Mouse (Mus musculus) natural killer cell, adult 2 months (primary cell): ENCODE results near the gene Il20rb.

Experiments
- DNase-seq, 2 experiments: peaks; one replicate each; pipeline ENCODE4 v3.0.0; 2022; ENCODE audit warnings: low spot score in 2 of 2

Gene Il20rb

GRCm38 (mm10) chr9:100470936-100471604 lies 15.5 kb downstream of the Il20rb start:
- no peak for DNase-seq

GRCm38 (mm10) chr9:100470228-100470627 lies 16.4 kb downstream of the Il20rb start:
- no peak for DNase-seq

GRCm38 (mm10) chr9:100469681-100470080 lies 16.9 kb downstream of the Il20rb start:
- DNase-seq = no peak

- DNase-seq = no peak
Measured at GRCm38 (mm10) chr9:100468151-100468550, 18.4 kb downstream of the Il20rb start.

- no peak for DNase-seq
Measured at GRCm38 (mm10) chr9:100467653-100468052, 18.9 kb downstream of the Il20rb start.

- no peak for DNase-seq
Measured at GRCm38 (mm10) chr9:100466743-100467142, 19.8 kb downstream of the Il20rb start.

- DNase-seq = no peak
Measured at GRCm38 (mm10) chr9:100465988-100466387, 20.6 kb downstream of the Il20rb start.

- no peak for DNase-seq
Measured at GRCm38 (mm10) chr9:100465380-100465779, 21.2 kb downstream of the Il20rb start.

- DNase-seq = no peak
Measured at GRCm38 (mm10) chr9:100463771-100464170, 22.8 kb downstream of the Il20rb start.

- peak; percentile 69 to 82 for DNase-seq
Measured at GRCm38 (mm10) chr9:100462098-100462497, 24.5 kb downstream of the Il20rb start.

GRCm38 (mm10) chr9:100461671-100462070 lies 24.9 kb downstream of the Il20rb start:
- no peak for DNase-seq

- DNase-seq = peak; percentile 74 to 82
Measured at GRCm38 (mm10) chr9:100460203-100460602, 26.4 kb downstream of the Il20rb start.

- DNase-seq = no peak
Measured at GRCm38 (mm10) chr9:100457971-100458681, 28.5 kb downstream of the Il20rb start.

GRCm38 (mm10) chr9:100454664-100454993 lies 32.0 kb downstream of the Il20rb start:
- DNase-seq = no peak

GRCm38 (mm10) chr9:100453944-100454663 lies 32.5 kb downstream of the Il20rb start:
- peak; percentile 56 to 63 for DNase-seq

GRCm38 (mm10) chr9:100452432-100452831 lies 34.2 kb downstream of the Il20rb start:
- DNase-seq = no peak

GRCm38 (mm10) chr9:100446059-100446686 lies 40.4 kb downstream of the Il20rb start:
- peak; percentile 39 to 59 for DNase-seq

- DNase-seq = no peak
Measured at GRCm38 (mm10) chr9:100440111-100440790, 46.3 kb downstream of the Il20rb start.

- no peak for DNase-seq
Measured at GRCm38 (mm10) chr9:100439481-100439880, 47.1 kb downstream of the Il20rb start.

- no peak for DNase-seq
Measured at GRCm38 (mm10) chr9:100438994-100439393, 47.6 kb downstream of the Il20rb start.

GRCm38 (mm10) chr9:100436865-100437595 lies 49.6 kb downstream of the Il20rb start:
- no peak for DNase-seq
